Mouse (Mus musculus) kidney, postnatal 0 days (tissue): Measurements from ENCODE around the gene Tamm41. TPM values are rescaled to one million over a fixed set of nuclear protein-coding genes. Genes with fewer than 3 reads are reported as not detected.
A peak's percentile ranks its signal among the peaks of the same experiment; 100 is the strongest.

ENCODE experiments used
- ATAC-seq: fragments of 200-750 bp; cut with Nextera tagmentation; replicated peaks from 2 replicates; pipeline ENCODE4 v1.8.0; 2017; ENCODE audit warnings: low read depth, moderate number of reproducible peaks, moderate TSS enrichment, moderate library complexity; ENCODE audit not compliant: low FRiP score
- DNase-seq: peaks from one replicate; pipeline ENCODE4 v3.0.0-alpha.2; 2016; ENCODE audit warnings: low spot score
- H3K27ac ChIP-seq: fragments of 300-500 bp; sonication (generic); 2 replicates; pipeline ENCODE4 v1.5.1; 2014; ENCODE audit warnings: mild to moderate bottlenecking
- H3K27me3 ChIP-seq: fragments of 300-500 bp; sonication (generic); 2 replicates; pipeline ENCODE4 v1.6.1; 2014; ENCODE audit warnings: low read length, mixed read lengths; ENCODE audit not compliant: insufficient read depth
- H3K36me3 ChIP-seq: fragments of 300-500 bp; sonication (generic); 2 replicates; pipeline ENCODE4 v1.6.1; 2014; ENCODE audit warnings: low read length, mixed read lengths; ENCODE audit not compliant: insufficient read depth
- H3K4me1 ChIP-seq: fragments of 300-500 bp; sonication (generic); replicated peaks from 2 replicates; pipeline ENCODE4 v1.6.1; 2014; ENCODE audit warnings: antibody characterized with exemption, low read length, mixed read lengths; ENCODE audit not compliant: insufficient read depth
- H3K4me2 ChIP-seq: fragments of 300-500 bp; sonication (generic); 2 replicates; pipeline ENCODE4 v1.6.1; 2014; ENCODE audit warnings: mild to moderate bottlenecking, low read length, moderate library complexity, mixed read lengths
- H3K4me3 ChIP-seq: fragments of 300-500 bp; sonication (generic); replicated peaks from 2 replicates; pipeline ENCODE4 v1.5.1; 2014; ENCODE audit warnings: low read depth, low read length
- H3K9ac ChIP-seq: fragments of 300-500 bp; sonication (generic); 2 replicates; pipeline ENCODE4 v1.6.1; 2014; ENCODE audit warnings: low read depth, low read length
- H3K9me3 ChIP-seq: fragments of 300-500 bp; sonication (generic); replicated peaks from 2 replicates; pipeline ENCODE4 v1.6.1; 2016; ENCODE audit warnings: low read length, inconsistent platforms, mixed read lengths
- CTCF ChIP-seq: IDR thresholded peaks from 2 replicates; pipeline ENCODE4 v1.5.1; 2016; ENCODE audit warnings: antibody characterized with exemption, low read depth, mild to moderate bottlenecking, moderate library complexity
- WGBS: fragments of 180-500 bp; shearing (Covaris S2); extraction: QIAGEN DNeasy Blood & Tissue Kit; methylation state at CpG from one replicate; pipeline ENCODE4 v1.1.7; 2014; 5-methylcytosine and 5-hydroxymethylcytosine counted together
- polyA plus RNA-seq: library from polyadenylated mRNA; unstranded; fragments of >200 nt; fragmentation: Nextera tagmentation; extraction: Ambion mirVana; gene quantifications from 2 replicates; pipeline ENCODE4 v1.2.1, GENCODE M21; 2015

Gene Tamm41
- polyA plus RNA-seq, 1 experiment from 2014 or later, result 52.3 TPM

DNA sequence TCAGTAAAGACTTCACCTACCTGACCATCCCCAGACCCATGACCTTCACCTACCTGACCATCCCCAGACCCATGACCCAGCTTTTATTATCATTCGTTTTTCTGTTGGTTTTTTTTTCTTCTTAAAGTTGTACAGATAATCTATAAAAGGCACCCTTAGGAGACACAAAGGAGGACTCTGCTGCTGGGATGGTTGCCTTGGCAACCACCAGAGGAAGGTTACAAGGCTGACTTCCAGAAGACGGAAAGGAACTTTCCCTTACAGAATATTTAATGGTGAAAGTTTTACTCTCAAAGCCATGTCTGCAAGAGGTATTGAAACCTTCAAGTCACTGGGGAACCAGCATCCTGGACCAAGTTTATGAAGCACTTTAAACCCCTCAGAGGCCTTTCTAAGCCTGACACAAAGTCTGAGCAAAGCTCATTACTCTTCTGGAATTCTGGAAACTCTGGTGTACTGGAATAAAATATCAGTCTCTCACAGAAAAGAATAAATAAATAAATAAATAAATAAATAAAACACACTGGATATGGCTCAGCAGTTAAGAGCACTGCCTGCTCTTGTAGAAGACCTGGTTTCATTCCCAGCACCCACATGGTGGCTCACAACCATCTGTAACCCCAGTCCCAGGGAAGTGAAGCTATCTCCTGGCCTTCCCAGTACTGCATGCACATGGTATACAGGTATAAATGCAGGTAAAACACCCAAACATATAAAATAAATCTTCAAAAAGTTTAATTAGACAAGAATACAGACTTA is 71.1 kb downstream of the Tamm41 start:
- H3K4me2 ChIP-seq, result 0 out of 2 replicates have a peak overlapping the region, but pooled peaks have one; percentile 80
- no peaks in the 10 kb centered on the region for H3K36me3 ChIP-seq
- DNase-seq, result no peak
- TF ChIP-seq CTCF, result no peak
- H3K27me3 ChIP-seq, result no peaks in the 10 kb centered on the region
- 54% methylated on average over 2 of the region's 2 CpGs for WGBS
- no peaks in the 10 kb centered on the region for H3K9me3 ChIP-seq
- no peak for ATAC-seq
- no peak overlapping the region for H3K27ac ChIP-seq
- peaks cover 12% of the 10 kb centered on the region for H3K4me1 ChIP-seq
- H3K9ac ChIP-seq, result no peak overlapping the region
- no peak overlapping the region for H3K4me3 ChIP-seq

DNA sequence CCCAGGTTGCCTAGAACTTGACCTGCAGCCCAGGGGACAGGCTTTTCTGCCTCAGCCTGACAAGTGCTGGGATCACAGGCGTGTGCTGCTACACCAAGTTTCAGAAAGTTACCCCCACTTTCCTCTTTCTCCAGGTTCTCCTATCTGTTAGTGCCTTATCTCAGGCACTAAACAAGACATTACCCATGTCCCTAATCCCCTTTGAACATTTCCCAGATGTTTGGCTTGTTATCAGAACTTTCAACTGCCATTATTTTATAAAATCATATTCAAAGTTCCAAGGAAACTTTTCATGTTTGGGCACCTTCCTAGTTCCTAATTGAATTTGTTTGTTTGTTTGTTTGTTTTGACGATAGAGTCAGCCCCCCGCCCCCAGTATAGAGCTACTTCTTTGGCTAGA is 71.9 kb downstream of the Tamm41 start:
- Histone ChIP-seq H3K4me1 (peaks cover 15% of the 10 kb centered on the region; the same call in 1 of the 2 replicates), H3K4me2 (no peak overlapping the region), H3K36me3 (no peaks in the 10 kb centered on the region), H3K4me3 (no peak overlapping the region), H3K27me3 (no peaks in the 10 kb centered on the region), H3K9ac (no peak overlapping the region), H3K27ac (no peak overlapping the region), H3K9me3 (no peaks in the 10 kb centered on the region)
- no peak for TF ChIP-seq CTCF
- ATAC-seq, result no peak
- no peak for DNase-seq
- 86% methylated on average over 3 of the region's 3 CpGs for whole genome bisulfite sequencing

DNA sequence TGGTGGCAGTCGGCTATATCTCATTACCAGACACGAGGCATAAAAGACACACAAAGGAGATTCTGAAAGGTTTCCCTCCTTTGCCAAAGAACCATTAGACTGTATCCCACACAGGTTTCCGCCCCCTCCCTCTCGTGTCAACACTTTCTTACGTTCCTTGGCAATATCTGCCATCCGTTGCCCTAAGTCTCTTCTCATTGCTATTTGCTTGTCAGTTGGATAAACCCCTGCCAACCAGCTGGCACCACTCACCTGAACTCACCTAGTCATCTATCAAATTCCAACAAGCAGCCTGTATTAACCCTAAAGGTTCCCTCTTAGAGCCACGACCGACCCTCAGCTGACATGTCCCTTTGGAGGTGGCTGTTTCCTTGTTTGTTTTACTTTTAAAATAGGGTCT is 72.3 kb downstream of the Tamm41 start:
- H3K4me1 ChIP-seq, result peaks cover 15% of the 10 kb centered on the region; the same call in 1 of the 2 replicates
- WGBS, result 55% methylated on average over 8 of the region's 8 CpGs
- DNase-seq, result no peak

DNA sequence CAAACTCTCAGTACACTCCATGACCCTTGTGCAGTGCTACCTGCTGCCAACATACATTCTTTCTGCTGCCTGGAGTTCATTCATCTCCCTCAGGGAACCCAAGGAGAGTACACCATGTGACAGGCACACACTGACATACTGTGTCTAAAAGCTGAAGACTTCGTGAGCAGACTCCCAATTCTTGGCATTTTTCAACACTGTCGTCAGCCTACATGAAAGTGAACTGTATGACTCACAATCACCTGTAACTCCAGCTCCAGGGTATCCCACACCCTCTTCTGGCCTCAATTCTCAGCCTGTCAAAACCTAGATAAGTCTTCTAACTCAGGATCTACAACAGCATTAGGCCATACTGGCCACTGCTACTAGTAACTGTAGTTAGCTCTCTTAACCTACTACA is 73.4 kb downstream of the Tamm41 start:
- H3K4me2 ChIP-seq, result no peak overlapping the region
- no peaks in the 10 kb centered on the region for H3K27me3 ChIP-seq
- no peak for TF ChIP-seq CTCF
- no peaks in the 10 kb centered on the region for H3K9me3 ChIP-seq
- 77% methylated on average over 2 of the region's 2 CpGs for WGBS
- no peaks in the 10 kb centered on the region for H3K36me3 ChIP-seq
- peaks cover 9% of the 10 kb centered on the region; the same call in 1 of the 2 replicates for H3K4me1 ChIP-seq
- no peak overlapping the region for H3K9ac ChIP-seq
- H3K27ac ChIP-seq, result no peak overlapping the region
- H3K4me3 ChIP-seq, result no peak overlapping the region
- no peak for DNase-seq
- ATAC-seq, result peak; percentile 41; the same call in 1 of the 2 replicates

More for the DNA sequence above, 72.3 kb downstream of the Tamm41 start:
- ATAC-seq, result no peak
- Histone ChIP-seq H3K9ac (no peak overlapping the region), H3K27me3 (no peaks in the 10 kb centered on the region), H3K9me3 (no peaks in the 10 kb centered on the region), H3K4me2 (no peak overlapping the region), H3K36me3 (no peaks in the 10 kb centered on the region), H3K4me3 (no peak overlapping the region), H3K27ac (no peak overlapping the region)
- TF ChIP-seq CTCF, result no peak

DNA sequence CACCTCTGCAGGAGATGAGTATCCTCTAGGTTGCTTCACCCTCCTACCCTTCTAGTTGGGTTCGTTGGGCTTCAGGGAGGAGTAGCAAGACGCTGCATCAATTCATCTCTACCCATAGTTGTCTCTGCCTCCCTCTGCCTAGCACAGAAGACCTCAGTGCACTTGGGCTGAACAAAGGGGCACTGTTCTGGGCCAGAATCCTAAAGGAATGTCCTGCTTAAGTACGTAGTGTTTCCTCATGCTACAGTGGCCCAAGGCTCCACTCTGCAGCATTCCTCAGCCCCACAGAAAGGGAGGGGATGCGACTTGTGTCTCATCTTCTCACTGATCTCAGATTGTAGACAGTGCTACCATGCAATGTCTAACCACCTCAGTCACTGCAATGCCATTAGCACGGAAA is 74.0 kb downstream of the Tamm41 start:
- no peak for DNase-seq
- no peak for TF ChIP-seq CTCF
- Histone ChIP-seq H3K27ac (no peak overlapping the region), H3K9me3 (no peaks in the 10 kb centered on the region), H3K4me3 (no peak overlapping the region), H3K27me3 (no peaks in the 10 kb centered on the region), H3K9ac (no peak overlapping the region), H3K4me2 (no peak overlapping the region), H3K36me3 (no peaks in the 10 kb centered on the region), H3K4me1 (peaks cover 9% of the 10 kb centered on the region; the same call in 1 of the 2 replicates)
- 67% methylated on average over 5 of the region's 5 CpGs for WGBS
- no peak for ATAC-seq

DNA sequence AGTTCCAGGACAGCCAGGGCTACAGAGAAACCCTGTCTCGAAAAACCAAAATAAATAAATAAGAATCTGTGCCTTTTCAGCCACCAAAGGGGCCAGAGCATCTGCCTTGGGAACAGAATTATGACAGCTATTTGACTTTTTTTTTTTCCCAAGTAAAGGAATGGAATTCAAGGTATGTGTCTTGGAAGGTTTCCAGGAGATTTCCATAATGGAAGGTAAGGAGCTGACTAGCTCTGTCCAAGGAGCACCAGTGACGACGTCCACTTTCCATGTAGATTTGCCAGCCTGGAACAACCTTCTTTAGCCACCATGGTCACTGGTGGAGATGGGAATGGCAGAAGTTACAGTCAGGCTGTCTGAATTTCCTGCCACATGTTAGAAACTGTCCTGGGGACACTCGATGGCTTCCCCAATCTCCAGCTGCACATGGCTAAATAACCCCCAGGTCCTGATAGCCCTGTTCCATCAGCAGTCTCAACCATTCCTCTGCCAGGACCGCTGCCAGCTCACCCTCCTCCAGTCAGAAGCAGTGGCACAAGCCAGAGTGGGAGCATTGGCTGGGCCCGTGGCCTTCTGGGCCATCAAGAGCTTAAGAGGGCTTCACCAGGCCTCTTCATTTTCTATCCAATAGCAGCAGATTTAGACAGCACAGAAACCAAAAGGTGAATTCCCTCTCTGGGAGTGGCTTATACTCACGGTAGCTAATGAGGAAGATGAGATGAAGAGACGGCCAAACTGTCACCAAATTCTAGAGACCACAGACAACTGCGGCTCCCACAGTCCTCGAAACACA is 76.2 kb downstream of the Tamm41 start:
- H3K9ac ChIP-seq, result no peak overlapping the region
- WGBS, result 74% methylated on average over 10 of the region's 10 CpGs
- no peak for TF ChIP-seq CTCF
- no peaks in the 10 kb centered on the region for H3K36me3 ChIP-seq
- no peaks in the 10 kb centered on the region for H3K9me3 ChIP-seq
- no peak for ATAC-seq
- H3K27me3 ChIP-seq, result no peaks in the 10 kb centered on the region
- H3K4me1 ChIP-seq, result peaks cover 7% of the 10 kb centered on the region; the same call in 1 of the 2 replicates
- H3K27ac ChIP-seq, result no peak overlapping the region
- H3K4me2 ChIP-seq, result no peak overlapping the region
- no peak overlapping the region for H3K4me3 ChIP-seq
- no peak for DNase-seq
